Mouse (Mus musculus): Measurements from ENCODE around the gene Slco4a1.

- TF ChIP-seq ZC3H11A (IDR thresholded peaks at IDR 0.05; ENCODE audit: borderline replicate concordance, low read depth, low read length) (no peak), ZNF384 (IDR thresholded peaks at IDR 0.05; ENCODE audit: low read depth, low read length) (no peak)
These were observed 10.5 kb downstream of the Slco4a1 start for GRCm38 (mm10) chr2:180466505-180466904.

Measured in ES-E14 (cell line).